Mouse (Mus musculus): Measurements from ENCODE around the gene Ppa1. TPM values are rescaled to one million over a fixed set of nuclear protein-coding genes. Genes with fewer than 3 reads are reported as not detected.
"Not testable (repeated sequence)": the region's sequence is repeated elsewhere in the genome, so short reads cannot be mapped to it uniquely, and the experiment has no call there.

Gene Ppa1
- polyA plus RNA-seq (2014; fragmentation: Nextera tagmentation; extraction: Ambion mirVana), result 264 and 265 TPM in 2 replicates

DNA sequence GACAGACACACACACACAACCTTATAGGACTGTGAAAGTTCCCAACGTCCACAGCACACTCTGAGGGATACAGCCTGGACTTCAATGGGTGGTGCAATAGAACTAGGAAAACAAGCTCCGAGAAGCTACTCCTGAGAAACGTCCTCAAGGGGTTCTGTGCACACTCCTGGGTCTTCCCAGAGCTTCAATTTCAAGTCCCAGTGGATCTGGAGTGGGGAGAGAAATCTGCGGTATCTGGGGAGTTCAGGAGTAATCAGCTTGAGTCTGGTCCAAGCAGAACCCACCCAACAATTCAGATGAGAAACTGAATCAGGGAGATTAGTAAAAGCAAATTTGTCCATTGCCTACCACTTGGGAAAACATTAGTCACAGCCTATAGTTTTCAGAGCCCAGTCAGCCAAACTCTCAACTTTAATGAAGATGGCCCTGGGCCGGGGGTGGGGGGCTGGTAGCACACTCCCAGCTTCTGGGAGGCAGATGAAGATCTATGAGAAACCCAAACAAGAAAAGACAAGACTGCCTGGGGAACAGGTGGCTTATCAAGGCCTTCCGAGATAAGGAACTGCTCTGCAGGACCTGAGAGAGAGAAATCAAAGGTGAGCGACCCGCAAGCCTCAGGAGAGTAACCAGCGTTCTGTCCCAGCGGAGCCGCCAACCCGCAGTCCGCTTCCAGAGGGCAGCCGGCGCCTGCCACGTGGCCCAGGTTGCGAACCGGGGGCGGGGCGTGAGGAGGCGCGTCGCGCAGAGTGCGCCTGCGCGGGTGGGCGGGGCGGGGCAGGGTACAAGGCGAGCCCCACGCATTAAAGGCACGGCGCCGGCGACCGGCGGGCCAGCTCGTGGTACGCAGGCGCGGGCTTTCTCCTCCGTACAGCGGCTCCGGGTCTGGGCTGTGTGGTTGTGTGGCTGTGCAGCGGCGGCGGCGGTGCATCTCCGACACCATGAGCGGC lies at the start of gene Ppa1:
Ppa1 (plus strand) TSS at position 763 of the 947 bp plus-strand sequence.
- Histone ChIP-seq H3K4me1 (ENCODE audit: control insufficient read depth, insufficient read depth, low read length) (peaks cover 6% of the 10 kb centered on the region), H3K4me3 (ENCODE audit: low read depth, low read length) (peak within 1 kb of the TSS; percentile 85), H3K27ac (ENCODE audit: low read depth, low read length) (peak within 1 kb of the TSS; percentile 84), H3K27me3 (replicated peaks; ENCODE audit: control insufficient read depth, insufficient read depth, low read length) (no peaks in the 10 kb centered on the region), H3K4me2 (ENCODE audit: low read length) (peak within 1 kb of the TSS; percentile 93), H3K9ac (ENCODE audit: low read length) (peak within 1 kb of the TSS; percentile 85), H3K9me3 (replicated peaks; ENCODE audit: control insufficient read depth, low read length) (no peaks in the 10 kb centered on the region), H3K36me3 (ENCODE audit: control insufficient read depth, insufficient read depth, low read length) (peaks cover 12% of the 10 kb centered on the region; the same call in 1 of the 2 replicates)
- WGBS, result 3% methylated on average over 50 of the region's 50 CpGs
- DNase-seq (ENCODE audit: low spot score) (peak; percentile 95), ATAC-seq (peak; percentile 99)

DNA sequence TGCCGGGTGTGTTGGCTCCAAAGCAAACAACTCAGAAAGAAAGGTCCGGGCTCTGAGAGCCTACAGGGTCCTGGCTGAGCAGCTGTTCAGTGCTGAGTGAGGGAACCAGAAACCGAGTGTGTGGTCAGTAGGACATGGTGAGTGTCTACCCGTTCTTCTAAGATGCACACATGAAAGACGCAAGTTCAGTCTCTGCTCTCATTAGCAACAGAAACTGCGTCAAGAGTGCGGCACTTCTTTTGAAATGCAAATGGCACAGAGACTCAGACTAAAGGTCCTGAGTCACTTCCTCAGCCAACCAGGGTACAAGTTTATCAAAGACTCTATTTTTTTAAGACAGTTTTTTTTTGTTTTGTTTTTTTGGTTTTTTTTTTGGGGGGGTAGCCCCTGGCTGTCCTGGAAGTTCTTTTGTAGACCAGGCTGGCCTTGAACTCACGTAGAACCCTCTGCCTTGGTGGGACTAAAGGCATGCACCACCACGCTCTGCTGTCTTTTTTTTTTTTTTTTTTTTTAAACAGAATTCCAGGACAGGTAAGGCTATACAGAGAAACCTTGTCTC lies 48.7 kb upstream of the Ppa1 start:
- H3K9me3 ChIP-seq (replicated peaks; ENCODE audit: control insufficient read depth, low read length), result no peaks in the 10 kb centered on the region
- peak; percentile 16 for DNase-seq (ENCODE audit: low spot score)
- no peak overlapping the region for H3K4me2 ChIP-seq (ENCODE audit: low read length)
- no peaks in the 10 kb centered on the region for H3K36me3 ChIP-seq (ENCODE audit: control insufficient read depth, insufficient read depth, low read length)
- H3K27ac ChIP-seq (ENCODE audit: low read depth, low read length), result no peak overlapping the region
- WGBS, result 30% methylated on average over 9 of the region's 9 CpGs
- no peak overlapping the region for H3K9ac ChIP-seq (ENCODE audit: low read length)
- no peak overlapping the region for H3K4me3 ChIP-seq (ENCODE audit: low read depth, low read length)
- no peak for ATAC-seq
- H3K27me3 ChIP-seq (replicated peaks; ENCODE audit: control insufficient read depth, insufficient read depth, low read length), result 0 out of 2 replicates have a peak, but pooled peaks cover 4% of the 10 kb centered on the region
- H3K4me1 ChIP-seq (ENCODE audit: control insufficient read depth, insufficient read depth, low read length), result peaks cover 3% of the 10 kb centered on the region; the same call in 1 of the 2 replicates

DNA sequence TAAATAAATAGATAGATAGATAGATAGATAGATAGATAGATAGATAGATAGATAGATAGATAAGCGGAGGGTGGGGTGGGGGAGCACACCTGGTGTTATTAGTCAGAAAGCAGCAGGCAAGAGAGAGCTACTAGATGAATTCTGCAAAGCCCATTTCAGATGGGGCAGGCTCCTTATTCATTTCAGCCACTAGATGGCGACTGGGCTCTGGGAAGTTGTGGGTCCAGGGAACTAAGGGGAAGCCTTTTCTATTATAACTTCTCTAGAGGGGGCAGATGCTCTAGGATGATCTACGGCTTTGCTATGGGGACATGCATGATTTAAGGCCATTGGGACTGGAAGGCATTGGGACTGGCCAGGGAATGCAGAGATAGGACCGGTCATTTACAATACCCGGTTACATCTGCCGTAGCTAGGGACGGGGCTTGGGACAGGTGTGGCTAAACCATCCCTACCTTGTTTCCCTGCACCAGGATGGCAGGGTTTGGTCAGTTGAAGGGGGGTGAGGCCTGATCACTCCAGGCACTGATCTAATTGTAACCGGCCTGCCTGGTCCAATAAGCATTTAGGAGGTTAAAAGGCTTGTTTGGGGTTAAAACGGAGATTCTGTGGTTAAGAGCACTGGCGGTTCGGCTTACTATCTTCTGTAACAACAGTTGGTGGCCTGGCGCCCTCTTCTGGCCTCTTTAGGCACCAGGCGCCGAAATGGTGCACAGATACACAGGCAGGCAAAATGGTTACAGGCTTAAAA lies 45.9 kb upstream of the Ppa1 start:
- Histone ChIP-seq H3K4me3 (ENCODE audit: low read depth, low read length) (no peak overlapping the region), H3K4me2 (ENCODE audit: low read length) (peak overlapping the region; percentile 24; the same call in 1 of the 2 replicates), H3K4me1 (ENCODE audit: control insufficient read depth, insufficient read depth, low read length) (no peaks in the 10 kb centered on the region), H3K27me3 (replicated peaks; ENCODE audit: control insufficient read depth, insufficient read depth, low read length) (no peaks in the 10 kb centered on the region), H3K36me3 (ENCODE audit: control insufficient read depth, insufficient read depth, low read length) (no peaks in the 10 kb centered on the region), H3K27ac (ENCODE audit: low read depth, low read length) (no peak overlapping the region), H3K9ac (ENCODE audit: low read length) (no peak overlapping the region), H3K9me3 (replicated peaks; ENCODE audit: control insufficient read depth, low read length) (no peaks in the 10 kb centered on the region)
- WGBS, result 12% methylated on average over 14 of the region's 14 CpGs
- ATAC-seq, result peak; percentile 72
- peak; percentile 82 for DNase-seq (ENCODE audit: low spot score)

DNA sequence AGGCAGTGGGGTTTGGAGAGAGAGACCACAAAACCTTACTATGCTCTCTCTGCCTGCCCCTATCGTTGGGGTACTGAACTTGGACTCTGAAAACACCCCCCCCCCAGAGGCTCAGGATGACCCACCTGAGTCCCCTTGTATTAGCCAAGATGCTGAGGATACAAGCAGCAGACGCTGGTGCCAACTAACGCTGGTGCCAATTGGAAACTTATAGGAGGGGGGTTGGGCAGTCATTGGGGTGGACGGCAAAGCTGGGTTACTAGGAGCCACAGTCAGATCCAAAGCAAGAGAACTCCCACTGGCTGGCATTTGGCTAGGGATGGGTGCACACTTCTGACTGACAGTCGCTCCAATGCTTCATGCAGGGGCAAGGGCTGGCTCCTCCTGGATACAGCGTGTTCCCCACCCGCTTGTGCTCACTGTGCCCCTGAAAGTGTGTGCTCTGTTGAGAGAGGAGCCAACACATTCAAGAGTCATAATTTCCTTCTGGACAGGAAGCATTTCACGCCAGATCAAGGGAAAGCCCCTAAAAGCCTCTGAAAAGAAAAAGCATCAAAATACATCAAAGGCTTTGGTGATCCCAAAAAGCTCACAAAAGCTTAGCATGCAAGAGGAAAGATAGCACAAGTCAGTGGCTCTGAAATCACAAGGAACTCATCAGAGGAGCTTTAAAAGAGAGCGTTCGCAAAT lies 43.8 kb upstream of the Ppa1 start:
- Histone ChIP-seq H3K27ac (ENCODE audit: low read depth, low read length) (no peak overlapping the region), H3K4me2 (ENCODE audit: low read length) (no peak overlapping the region), H3K4me3 (ENCODE audit: low read depth, low read length) (no peak overlapping the region), H3K27me3 (replicated peaks; ENCODE audit: control insufficient read depth, insufficient read depth, low read length) (no peaks in the 10 kb centered on the region), H3K9me3 (replicated peaks; ENCODE audit: control insufficient read depth, low read length) (no peaks in the 10 kb centered on the region), H3K9ac (ENCODE audit: low read length) (no peak overlapping the region), H3K36me3 (ENCODE audit: control insufficient read depth, insufficient read depth, low read length) (no peaks in the 10 kb centered on the region), H3K4me1 (ENCODE audit: control insufficient read depth, insufficient read depth, low read length) (no peaks in the 10 kb centered on the region)
- no peak for DNase-seq (ENCODE audit: low spot score)
- ATAC-seq, result no peak
- WGBS, result 75% methylated on average over 10 of the region's 10 CpGs

DNA sequence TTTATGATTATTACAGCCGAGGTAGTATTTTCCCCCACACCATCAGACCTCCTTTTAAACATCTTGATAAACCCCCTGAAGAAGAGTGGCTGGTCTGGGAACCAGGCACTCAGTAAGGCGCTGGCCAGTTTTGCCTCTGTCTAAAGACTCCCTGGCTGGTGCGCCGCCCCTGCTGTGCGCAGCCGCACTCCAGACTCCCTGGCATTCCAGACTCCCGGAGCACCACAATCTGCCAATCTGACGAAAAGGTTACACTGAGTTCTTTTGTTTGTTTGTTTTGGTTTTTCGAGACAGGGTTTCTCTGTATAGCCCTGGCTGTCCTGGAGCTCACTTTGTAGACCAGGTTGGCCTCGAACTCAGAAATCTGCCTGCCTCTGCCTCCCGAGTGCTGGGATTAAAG lies 43.0 kb upstream of the Ppa1 start:
- not testable (repeated sequence) for DNase-seq (ENCODE audit: low spot score); H3K4me3 ChIP-seq (ENCODE audit: low read depth, low read length); ATAC-seq; H3K9me3 ChIP-seq (replicated peaks; ENCODE audit: control insufficient read depth, low read length); H3K4me2 ChIP-seq (ENCODE audit: low read length); H3K27me3 ChIP-seq (replicated peaks; ENCODE audit: control insufficient read depth, insufficient read depth, low read length); H3K4me1 ChIP-seq (ENCODE audit: control insufficient read depth, insufficient read depth, low read length); H3K27ac ChIP-seq (ENCODE audit: low read depth, low read length); H3K9ac ChIP-seq (ENCODE audit: low read length); H3K36me3 ChIP-seq (ENCODE audit: control insufficient read depth, insufficient read depth, low read length)
- WGBS, result 69% methylated on average over 11 of the region's 11 CpGs

DNA sequence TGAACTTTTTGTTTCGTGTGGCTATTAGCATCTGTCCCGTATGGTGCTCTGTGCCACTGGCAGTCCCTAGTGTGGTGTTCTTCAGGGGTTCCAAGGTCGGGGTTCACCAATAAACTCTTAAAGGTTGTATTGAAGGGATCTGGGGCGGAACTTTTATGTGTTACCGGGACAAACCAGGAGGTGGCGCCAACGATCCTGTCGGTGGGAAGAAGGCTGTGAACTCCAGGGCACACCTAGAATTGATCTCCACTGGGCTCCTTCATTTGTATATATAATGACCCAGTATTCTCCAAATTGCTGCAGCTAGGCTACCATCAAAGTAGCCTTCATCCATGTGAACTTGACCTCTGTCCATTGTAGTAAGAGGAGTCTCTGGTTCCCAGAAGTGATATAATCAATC lies 42.5 kb upstream of the Ppa1 start:
- no peak overlapping the region for H3K9ac ChIP-seq (ENCODE audit: low read length)
- no peak overlapping the region for H3K4me3 ChIP-seq (ENCODE audit: low read depth, low read length)
- H3K27ac ChIP-seq (ENCODE audit: low read depth, low read length), result no peak overlapping the region
- peak; percentile 62 for DNase-seq (ENCODE audit: low spot score)
- H3K4me2 ChIP-seq (ENCODE audit: low read length), result no peak overlapping the region
- no peak for ATAC-seq
- no peaks in the 10 kb centered on the region for H3K9me3 ChIP-seq (replicated peaks; ENCODE audit: control insufficient read depth, low read length)
- no peaks in the 10 kb centered on the region for H3K36me3 ChIP-seq (ENCODE audit: control insufficient read depth, insufficient read depth, low read length)
- WGBS, result 11% methylated on average over 8 of the region's 8 CpGs
- H3K4me1 ChIP-seq (ENCODE audit: control insufficient read depth, insufficient read depth, low read length), result no peaks in the 10 kb centered on the region
- H3K27me3 ChIP-seq (replicated peaks; ENCODE audit: control insufficient read depth, insufficient read depth, low read length), result no peaks in the 10 kb centered on the region

DNA sequence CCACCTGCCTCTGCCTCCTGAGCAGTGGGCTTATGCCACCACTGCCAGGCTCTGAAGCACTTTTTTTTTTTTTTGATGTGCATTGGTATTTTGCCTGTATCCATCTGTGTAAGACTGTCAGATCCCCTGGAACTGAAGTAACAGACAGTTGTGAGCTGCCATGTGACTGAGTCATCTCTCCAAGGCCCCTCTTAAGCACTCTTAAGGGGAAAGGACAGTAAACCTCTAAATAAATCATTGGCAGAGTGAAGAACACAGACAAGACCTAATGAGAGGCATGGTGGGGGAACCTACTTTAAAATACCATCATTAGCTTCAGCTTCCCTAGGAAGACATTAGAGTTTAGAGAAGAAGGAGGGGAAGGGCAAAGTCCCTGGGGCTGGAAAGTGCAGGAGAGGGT lies 40.1 kb upstream of the Ppa1 start:
- H3K4me2 ChIP-seq (ENCODE audit: low read length), result no peak overlapping the region
- H3K9me3 ChIP-seq (replicated peaks; ENCODE audit: control insufficient read depth, low read length), result no peaks in the 10 kb centered on the region
- H3K27ac ChIP-seq (ENCODE audit: low read depth, low read length), result no peak overlapping the region
- H3K4me3 ChIP-seq (ENCODE audit: low read depth, low read length), result no peak overlapping the region
- no peaks in the 10 kb centered on the region for H3K36me3 ChIP-seq (ENCODE audit: control insufficient read depth, insufficient read depth, low read length)
- no peak overlapping the region for H3K9ac ChIP-seq (ENCODE audit: low read length)
- H3K4me1 ChIP-seq (ENCODE audit: control insufficient read depth, insufficient read depth, low read length), result no peaks in the 10 kb centered on the region
- ATAC-seq (no peak), DNase-seq (ENCODE audit: low spot score) (no peak)
- H3K27me3 ChIP-seq (replicated peaks; ENCODE audit: control insufficient read depth, insufficient read depth, low read length), result no peaks in the 10 kb centered on the region

DNA sequence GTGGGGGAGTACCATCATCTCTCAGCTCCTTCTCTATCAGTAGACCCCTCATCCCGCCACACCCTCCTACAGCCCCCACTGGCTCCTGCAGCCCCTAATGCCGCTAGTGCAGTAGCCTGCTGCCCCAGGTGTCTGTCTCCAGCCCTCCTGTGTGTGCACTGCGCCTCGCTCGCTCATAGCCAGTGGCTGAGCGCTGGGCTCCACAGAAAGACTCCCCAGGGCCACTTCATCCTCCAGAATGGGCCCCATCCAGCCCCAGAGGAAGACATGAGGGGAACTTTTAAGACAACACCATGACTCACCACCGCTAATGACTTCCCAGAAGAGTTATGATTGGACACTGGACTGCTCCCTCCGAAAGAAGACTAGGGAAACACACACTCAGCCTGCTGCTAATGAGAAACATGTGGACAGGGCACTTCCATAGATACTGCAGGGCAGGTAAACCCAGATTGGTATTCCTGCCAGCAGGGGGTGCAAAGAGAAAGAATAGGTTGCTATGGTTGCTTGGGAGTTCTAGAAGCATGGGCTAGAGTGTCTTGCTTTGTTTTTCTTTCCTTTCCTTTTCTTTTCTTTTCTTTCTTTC lies 37.6 kb upstream of the Ppa1 start:
- H3K27me3 ChIP-seq (replicated peaks; ENCODE audit: control insufficient read depth, insufficient read depth, low read length), result no peaks in the 10 kb centered on the region
- WGBS, result 83% methylated on average over 8 of the region's 8 CpGs
- H3K9me3 ChIP-seq (replicated peaks; ENCODE audit: control insufficient read depth, low read length), result no peaks in the 10 kb centered on the region
- DNase-seq (ENCODE audit: low spot score), result no peak
- no peaks in the 10 kb centered on the region for H3K4me1 ChIP-seq (ENCODE audit: control insufficient read depth, insufficient read depth, low read length)
- H3K9ac ChIP-seq (ENCODE audit: low read length), result no peak overlapping the region
- H3K27ac ChIP-seq (ENCODE audit: low read depth, low read length), result no peak overlapping the region
- no peak overlapping the region for H3K4me2 ChIP-seq (ENCODE audit: low read length)
- H3K4me3 ChIP-seq (ENCODE audit: low read depth, low read length), result no peak overlapping the region
- no peaks in the 10 kb centered on the region for H3K36me3 ChIP-seq (ENCODE audit: control insufficient read depth, insufficient read depth, low read length)
- no peak for ATAC-seq

All from forebrain, embryonic 14.5 days (tissue).